ENCODE assay signal across 9 mouse cellular contexts in genomic region chr19:41850719-41851543, GRCm38 (mm10). TPM values are rescaled to one million over a fixed set of nuclear protein-coding genes. Genes with fewer than 3 reads are reported as not detected.
DNase-seq lines count a peak whose midpoint lies in the region; ATAC-seq and TF ChIP-seq lines count a peak whose summit lies in the region.
"Had no signal": no experiment of that assay in that cellular context is flagged by ENCODE, and none has a peak within 500 bp of the region (broad histone marks: within the 10 kb centered on the region; RNA-seq: fewer than 3 reads in every experiment).

No protein-coding gene starts in this region.

- H3K27me3 ChIP-seq in liver, embryonic 16.5 days (ENCODE audit: control insufficient read depth, insufficient read depth, low read depth, low read length), result no peaks in the 10 kb centered on the region
- no peaks in the 10 kb centered on the region for H3K27me3 ChIP-seq in liver, embryonic 11.5 days (replicated peaks; ENCODE audit: control insufficient read depth, insufficient read depth, low read length)
- 0 out of 2 replicates have a peak, but pooled peaks cover 4% of the 10 kb centered on the region for H3K27me3 ChIP-seq in embryonic facial prominence, embryonic 14.5 days (replicated peaks; ENCODE audit: control insufficient read depth, insufficient read depth, low read length)
- H3K27me3 ChIP-seq in limb, embryonic 13.5 days, result peaks cover 12% of the 10 kb centered on the region
- H3K27me3 ChIP-seq in small intestine, adult 2 months (ENCODE audit: control insufficient read depth, insufficient read depth, low read length), result no peaks in the 10 kb centered on the region

- DNase-seq in liver, embryonic 11.5 days (ENCODE audit: low spot score), result no peak
- DNase-seq in embryonic facial prominence, embryonic 14.5 days (ENCODE audit: low spot score), result peak; percentile 72
- DNase-seq in adrenal gland, adult 2 months, result no peak
- DNase-seq in urinary bladder, adult 2 months (ENCODE audit: low spot score), result no peak
- no peak for DNase-seq in left cerebral cortex, adult 8-10 months (ENCODE audit: low spot score in 2 of 2)
- DNase-seq: thymus, postnatal 25 days had no signal

- WGBS in liver, embryonic 16.5 days (ENCODE audit: insufficient replicate concordance), result 38% methylated on average over 14 of the region's 14 CpGs
- 45% methylated on average over 14 of the region's 14 CpGs for WGBS in liver, embryonic 11.5 days
- 15% methylated on average over 14 of the region's 14 CpGs for WGBS in embryonic facial prominence, embryonic 14.5 days
- 22% methylated on average over 14 of the region's 14 CpGs for WGBS in limb, embryonic 13.5 days
- WGBS in small intestine, adult 2 months, result 33% methylated on average over 14 of the region's 14 CpGs

- no peak for ATAC-seq in liver, embryonic 16.5 days (ENCODE audit: low read depth)
- no peak for ATAC-seq in liver, embryonic 11.5 days (replicated peaks; ENCODE audit: low FRiP score)
- ATAC-seq in embryonic facial prominence, embryonic 14.5 days (ENCODE audit: low read depth), result 0 out of 2 replicates have a peak, but pooled peaks have one; percentile 9
- no peak for ATAC-seq in limb, embryonic 13.5 days (ENCODE audit: low FRiP score, low read depth)

- H3K4me3 ChIP-seq in liver, embryonic 16.5 days (ENCODE audit: low read depth, low read length), result no peak overlapping the region
- no peak overlapping the region for H3K4me3 ChIP-seq in liver, embryonic 11.5 days (ENCODE audit: low read depth, low read length)
- no peak overlapping the region for H3K4me3 ChIP-seq in embryonic facial prominence, embryonic 14.5 days (ENCODE audit: low read depth, low read length)
- H3K4me3 ChIP-seq in limb, embryonic 13.5 days, result no peak overlapping the region
- H3K4me3 ChIP-seq in small intestine, adult 2 months (ENCODE audit: low read depth, low read length), result no peak overlapping the region

- H3K9ac ChIP-seq in liver, embryonic 16.5 days (ENCODE audit: low read depth, low read length), result no peak overlapping the region
- no peak overlapping the region for H3K9ac ChIP-seq in liver, embryonic 11.5 days (ENCODE audit: low read depth, low read length)
- no peak overlapping the region for H3K9ac ChIP-seq in embryonic facial prominence, embryonic 14.5 days (ENCODE audit: low read depth, low read length)
- H3K9ac ChIP-seq in limb, embryonic 13.5 days, result no peak overlapping the region

- peak overlapping the region; percentile 16; the same call in 1 of the 2 replicates for H3K27ac ChIP-seq in liver, embryonic 16.5 days (ENCODE audit: low read length)
- H3K27ac ChIP-seq in liver, embryonic 11.5 days (ENCODE audit: low read depth, low read length), result no peak overlapping the region; the same call in 1 of the 2 replicates
- H3K27ac ChIP-seq in embryonic facial prominence, embryonic 14.5 days (replicated peaks; ENCODE audit: low read depth, low read length), result peak overlapping the region; percentile 57
- H3K27ac ChIP-seq in limb, embryonic 13.5 days, result peak overlapping the region; percentile 56; the same call in 1 of the 2 replicates
- 0 out of 2 replicates have a peak overlapping the region, but pooled peaks have one; percentile 12 for H3K27ac ChIP-seq in small intestine, adult 2 months (ENCODE audit: insufficient read depth, low read depth, low read length)

- H3K9me3 ChIP-seq in liver, embryonic 16.5 days (replicated peaks; ENCODE audit: control insufficient read depth, low read length), result no peaks in the 10 kb centered on the region; the same call in 1 of the 2 replicates
- no peaks in the 10 kb centered on the region for H3K9me3 ChIP-seq in liver, embryonic 11.5 days (ENCODE audit: control insufficient read depth, low read length)
- no peaks in the 10 kb centered on the region for H3K9me3 ChIP-seq in embryonic facial prominence, embryonic 14.5 days (ENCODE audit: control insufficient read depth, low read length)
- no peaks in the 10 kb centered on the region for H3K9me3 ChIP-seq in limb, embryonic 13.5 days

- H3K4me1 ChIP-seq in liver, embryonic 16.5 days (ENCODE audit: control insufficient read depth, low read depth, low read length), result peaks cover 21% of the 10 kb centered on the region
- H3K4me1 ChIP-seq in liver, embryonic 11.5 days (replicated peaks; ENCODE audit: control insufficient read depth, insufficient read depth, low read length), result peaks cover 9% of the 10 kb centered on the region
- peaks cover 18% of the 10 kb centered on the region for H3K4me1 ChIP-seq in embryonic facial prominence, embryonic 14.5 days (ENCODE audit: control insufficient read depth, insufficient read depth, low read length)
- H3K4me1 ChIP-seq in limb, embryonic 13.5 days, result peaks cover 30% of the 10 kb centered on the region
- H3K4me1 ChIP-seq in small intestine, adult 2 months (ENCODE audit: control insufficient read depth, insufficient read depth, insufficient read length, low read length), result no peaks in the 10 kb centered on the region; the same call in none of the 2 replicates

- no peak for TF ChIP-seq CTCF in small intestine, adult 2 months (IDR thresholded peaks at IDR 0.05; ENCODE audit: extremely low read depth, insufficient read length, insufficient replicate concordance, low read depth, low read length)

- no peaks in the 10 kb centered on the region for H3K36me3 ChIP-seq in liver, embryonic 16.5 days (ENCODE audit: control insufficient read depth, insufficient read depth)
- no peaks in the 10 kb centered on the region for H3K36me3 ChIP-seq in liver, embryonic 11.5 days (ENCODE audit: control insufficient read depth, insufficient read depth, low read length)
- no peaks in the 10 kb centered on the region for H3K36me3 ChIP-seq in embryonic facial prominence, embryonic 14.5 days (ENCODE audit: control insufficient read depth, insufficient read depth, low read length)
- H3K36me3 ChIP-seq in limb, embryonic 13.5 days, result no peaks in the 10 kb centered on the region
- H3K36me3 ChIP-seq in small intestine, adult 2 months (ENCODE audit: control insufficient read depth, insufficient read depth, low read length), result no peaks in the 10 kb centered on the region

- H3K4me2 ChIP-seq in liver, embryonic 16.5 days (ENCODE audit: low read depth, low read length), result no peak overlapping the region
- H3K4me2 ChIP-seq in liver, embryonic 11.5 days, result no peak overlapping the region
- no peak overlapping the region for H3K4me2 ChIP-seq in embryonic facial prominence, embryonic 14.5 days (ENCODE audit: low read depth, low read length)
- H3K4me2 ChIP-seq in limb, embryonic 13.5 days (replicated peaks), result peak overlapping the region; percentile 27

- TF ChIP-seq POLR2A in small intestine, adult 2 months (IDR thresholded peaks at IDR 0.05; ENCODE audit: low read depth, low read length), result no peak

RNA-seq across cellular contexts. Expression of gene Frat2, which starts 3.0 kb away (rescaled TPM):
- polyA plus RNA-seq in liver, embryonic 16.5 days (2015; fragmentation: Nextera tagmentation; extraction: Ambion mirVana), result 2.5 and 2.7 TPM in 2 replicates
- polyA plus RNA-seq in liver, embryonic 11.5 days (2014; fragmentation: Nextera tagmentation; extraction: Ambion mirVana), result 9.8 and 10.9 TPM in 2 replicates
- polyA plus RNA-seq in embryonic facial prominence, embryonic 14.5 days (2014; fragmentation: Nextera tagmentation; extraction: Ambion mirVana), result 2.8 and 3.2 TPM in 2 replicates
- 2.8 and 3.1 TPM in 2 replicates for polyA plus RNA-seq in limb, embryonic 13.5 days (2015; fragmentation: Nextera tagmentation; extraction: Ambion mirVana)
- polyA plus RNA-seq in small intestine, adult 2 months (2012; rRNA removed), result 13.7 and 62.2 TPM in 2 replicates
- 1 to 10 TPM; 1.2 to 2.6 TPM for total RNA-seq in adrenal gland, adult 2 months (2021)
- 5.5 and 6.7 TPM in 2 replicates for polyA plus RNA-seq in adrenal gland, adult 2 months (2012; rRNA removed)
- 1.8 and 2.3 TPM in 2 replicates for polyA plus RNA-seq in urinary bladder, adult 2 months (2012; rRNA removed)
- 1 to 10 TPM; 5.9 to 8.2 (median 6.5) TPM for total RNA-seq in left cerebral cortex, adult 8-10 months (2022)

RNA-seq across cellular contexts. Expression of gene Frat1, which starts 21.2 kb away (rescaled TPM):
- polyA plus RNA-seq in liver, embryonic 16.5 days (2015; fragmentation: Nextera tagmentation; extraction: Ambion mirVana), result 8.3 and 8.5 TPM in 2 replicates
- 19.5 and 19.9 TPM in 2 replicates for polyA plus RNA-seq in liver, embryonic 11.5 days (2014; fragmentation: Nextera tagmentation; extraction: Ambion mirVana)
- polyA plus RNA-seq in embryonic facial prominence, embryonic 14.5 days (2014; fragmentation: Nextera tagmentation; extraction: Ambion mirVana), result 4.5 and 6.4 TPM in 2 replicates
- 6.0 and 6.1 TPM in 2 replicates for polyA plus RNA-seq in limb, embryonic 13.5 days (2015; fragmentation: Nextera tagmentation; extraction: Ambion mirVana)
- polyA plus RNA-seq in small intestine, adult 2 months (2012; rRNA removed), result 8.1 and 29.1 TPM in 2 replicates
- total RNA-seq in adrenal gland, adult 2 months (2021), result 10 to 100 TPM in 1 of 2 experiments, 1 to 10 TPM in 1; 3.8 to 10.8 TPM
- polyA plus RNA-seq in adrenal gland, adult 2 months (2012; rRNA removed), result 9.7 and 14.7 TPM in 2 replicates
- 0.95 and 1.5 TPM in 2 replicates for polyA plus RNA-seq in urinary bladder, adult 2 months (2012; rRNA removed)
- 10 to 100 TPM; 18.5 to 22.1 (median 20.7) TPM for total RNA-seq in left cerebral cortex, adult 8-10 months (2022)

RNA-seq across cellular contexts. Expression of gene Rrp12, which starts 45.0 kb away (rescaled TPM):
- 7.4 and 7.5 TPM in 2 replicates for polyA plus RNA-seq in liver, embryonic 16.5 days (2015; fragmentation: Nextera tagmentation; extraction: Ambion mirVana)
- 29.5 and 34.0 TPM in 2 replicates for polyA plus RNA-seq in liver, embryonic 11.5 days (2014; fragmentation: Nextera tagmentation; extraction: Ambion mirVana)
- polyA plus RNA-seq in embryonic facial prominence, embryonic 14.5 days (2014; fragmentation: Nextera tagmentation; extraction: Ambion mirVana), result 13.8 and 15.0 TPM in 2 replicates
- 17.4 and 19.6 TPM in 2 replicates for polyA plus RNA-seq in limb, embryonic 13.5 days (2015; fragmentation: Nextera tagmentation; extraction: Ambion mirVana)
- polyA plus RNA-seq in small intestine, adult 2 months (2012; rRNA removed), result 2.4 and 3.0 TPM in 2 replicates
- total RNA-seq in adrenal gland, adult 2 months (2021), result 10 to 100 TPM; 13.9 to 15.2 TPM
- 4.3 and 6.6 TPM in 2 replicates for polyA plus RNA-seq in adrenal gland, adult 2 months (2012; rRNA removed)
- polyA plus RNA-seq in urinary bladder, adult 2 months (2012; rRNA removed), result 6.1 and 6.4 TPM in 2 replicates
- 10 to 100 TPM; 30.1 to 33.4 (median 30.9) TPM for total RNA-seq in left cerebral cortex, adult 8-10 months (2022)

RNA-seq across cellular contexts. Expression of gene Arhgap19, which starts 49.1 kb away (rescaled TPM):
- 25.6 and 27.5 TPM in 2 replicates for polyA plus RNA-seq in liver, embryonic 16.5 days (2015; fragmentation: Nextera tagmentation; extraction: Ambion mirVana)
- 55.6 and 63.4 TPM in 2 replicates for polyA plus RNA-seq in liver, embryonic 11.5 days (2014; fragmentation: Nextera tagmentation; extraction: Ambion mirVana)
- polyA plus RNA-seq in embryonic facial prominence, embryonic 14.5 days (2014; fragmentation: Nextera tagmentation; extraction: Ambion mirVana), result 17.5 and 21.2 TPM in 2 replicates
- 21.6 and 23.1 TPM in 2 replicates for polyA plus RNA-seq in limb, embryonic 13.5 days (2015; fragmentation: Nextera tagmentation; extraction: Ambion mirVana)
- 0.71 and 2.1 TPM in 2 replicates for polyA plus RNA-seq in small intestine, adult 2 months (2012; rRNA removed)
- total RNA-seq in adrenal gland, adult 2 months (2021), result 1 to 10 TPM; 3.5 to 5.2 TPM
- polyA plus RNA-seq in adrenal gland, adult 2 months (2012; rRNA removed), result 0.83 TPM in 2 replicates
- 4.3 and 4.6 TPM in 2 replicates for polyA plus RNA-seq in urinary bladder, adult 2 months (2012; rRNA removed)
- 1 to 10 TPM; 3.2 to 5.5 (median 3.8) TPM for total RNA-seq in left cerebral cortex, adult 8-10 months (2022)
